Mouse (Mus musculus) hindbrain, embryonic 16.5 days (tissue): ENCODE measurements around the gene Srd5a1. TPM values are rescaled to one million over a fixed set of nuclear protein-coding genes. Genes with fewer than 3 reads are reported as not detected.
"Not testable (repeated sequence)": the region's sequence is repeated elsewhere in the genome, so short reads cannot be mapped to it uniquely, and the experiment has no call there.

Experiments
- ATAC-seq: fragments of 200-750 bp; cut with Nextera tagmentation; 2 replicates; pipeline ENCODE4 v1.8.0; 2017; ENCODE audit warnings: moderate TSS enrichment, moderate library complexity
- H3K27ac ChIP-seq: fragments of 300-500 bp; sonication (generic); 2 replicates; pipeline ENCODE4 v1.5.1; 2014; ENCODE audit warnings: low read depth, mild to moderate bottlenecking, control low read depth, low read length, moderate library complexity
- H3K27me3 ChIP-seq: fragments of 300-500 bp; sonication (generic); replicated peaks from 2 replicates; pipeline ENCODE4 v1.6.1; 2014; ENCODE audit warnings: low read length; ENCODE audit not compliant: control insufficient read depth, insufficient read depth
- H3K36me3 ChIP-seq: fragments of 300-500 bp; sonication (generic); 2 replicates; pipeline ENCODE4 v1.6.1; 2014; ENCODE audit warnings: mild to moderate bottlenecking, low read length, moderate library complexity, mixed read lengths; ENCODE audit not compliant: control insufficient read depth, insufficient read depth
- H3K4me1 ChIP-seq: fragments of 300-500 bp; sonication (generic); 2 replicates; pipeline ENCODE4 v1.6.1; 2014; ENCODE audit warnings: low read depth, low read length; ENCODE audit not compliant: control insufficient read depth, insufficient read depth
- H3K4me2 ChIP-seq: fragments of 300-500 bp; sonication (generic); 2 replicates; pipeline ENCODE4 v1.6.1; 2014; ENCODE audit warnings: mild to moderate bottlenecking, low read length, control low read depth, moderate library complexity
- H3K4me3 ChIP-seq: fragments of 300-500 bp; sonication (generic); 2 replicates; pipeline ENCODE4 v1.5.1; 2014; ENCODE audit warnings: mild to moderate bottlenecking, low read length, control low read depth, moderate library complexity
- H3K9ac ChIP-seq: fragments of 300-500 bp; sonication (generic); 2 replicates; pipeline ENCODE4 v1.6.1; 2014; ENCODE audit warnings: low read depth, mild to moderate bottlenecking, control low read depth, low read length, moderate library complexity
- H3K9me3 ChIP-seq: fragments of 300-500 bp; sonication (generic); 2 replicates; pipeline ENCODE4 v1.6.1; 2014; ENCODE audit warnings: mild to moderate bottlenecking, low read length, moderate library complexity; ENCODE audit not compliant: control insufficient read depth
- WGBS: fragments of 180-500 bp; shearing (Covaris S2); extraction: QIAGEN DNeasy Blood & Tissue Kit; methylation state at CpG from one replicate; pipeline ENCODE4 v1.1.7; 2014; 5-methylcytosine and 5-hydroxymethylcytosine counted together
- polyA plus RNA-seq: library from polyadenylated mRNA; unstranded; fragments of >200 nt; fragmentation: Nextera tagmentation; extraction: Ambion mirVana; gene quantifications from 2 replicates; pipeline ENCODE4 v1.2.1, GENCODE M21; 2015

The Srd5a1 gene
- polyA plus RNA-seq, 1 experiment from 2014 or later = 39.2 TPM

DNA sequence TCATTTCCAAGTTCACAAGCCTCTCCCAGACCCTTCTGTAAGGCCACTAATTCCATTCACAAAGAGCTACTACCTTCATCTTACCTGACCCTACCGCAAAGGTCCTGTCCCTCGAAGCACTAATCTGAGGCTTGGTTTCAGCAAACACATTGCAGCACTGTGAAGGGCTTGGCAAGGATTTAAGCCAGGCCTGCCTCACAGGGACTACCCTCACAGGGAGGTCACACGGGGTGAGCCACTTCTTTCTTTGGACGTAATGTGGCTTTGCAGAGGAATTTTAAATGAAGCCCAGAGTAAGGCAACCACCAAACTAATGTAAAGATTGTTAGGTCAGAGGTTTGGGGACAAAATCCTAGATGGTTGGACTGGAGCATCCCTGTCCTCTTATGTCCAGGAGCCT, 29.3 kb upstream of the Srd5a1 start:
- 91% methylated on average over 4 of the region's 4 CpGs for WGBS
- Histone ChIP-seq H3K36me3 (peaks cover 15% of the 10 kb centered on the region), H3K27me3 (no peaks in the 10 kb centered on the region), H3K9ac (no peak overlapping the region), H3K4me3 (no peak overlapping the region), H3K9me3 (no peaks in the 10 kb centered on the region), H3K4me1 (no peaks in the 10 kb centered on the region), H3K27ac (no peak overlapping the region), H3K4me2 (no peak overlapping the region)
- no peak for ATAC-seq

DNA sequence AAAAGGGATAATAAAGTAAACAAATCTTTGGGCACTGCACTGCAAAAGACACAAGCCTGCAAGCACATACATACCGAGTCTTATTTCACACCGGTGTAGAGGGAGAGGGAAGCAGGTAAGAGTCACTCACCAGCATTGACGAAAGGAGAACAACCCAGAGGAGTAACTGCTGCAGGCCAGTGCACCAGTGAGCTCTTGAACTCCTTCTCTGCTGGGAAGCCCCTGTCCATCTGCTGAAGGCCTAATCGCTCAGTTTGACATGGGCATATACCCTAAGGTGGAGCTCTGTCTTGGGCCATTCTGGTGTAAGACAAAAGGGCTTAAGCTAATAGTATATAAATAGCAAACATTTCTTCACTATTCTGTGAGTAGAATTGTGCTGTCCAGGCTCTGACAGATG, 28.9 kb upstream of the Srd5a1 start:
- Histone ChIP-seq H3K27ac (no peak overlapping the region), H3K4me2 (no peak overlapping the region), H3K4me3 (no peak overlapping the region), H3K36me3 (peaks cover 19% of the 10 kb centered on the region), H3K4me1 (no peaks in the 10 kb centered on the region), H3K27me3 (no peaks in the 10 kb centered on the region), H3K9ac (no peak overlapping the region), H3K9me3 (no peaks in the 10 kb centered on the region)
- WGBS = 97% methylated on average over 4 of the region's 4 CpGs
- no peak for ATAC-seq

DNA sequence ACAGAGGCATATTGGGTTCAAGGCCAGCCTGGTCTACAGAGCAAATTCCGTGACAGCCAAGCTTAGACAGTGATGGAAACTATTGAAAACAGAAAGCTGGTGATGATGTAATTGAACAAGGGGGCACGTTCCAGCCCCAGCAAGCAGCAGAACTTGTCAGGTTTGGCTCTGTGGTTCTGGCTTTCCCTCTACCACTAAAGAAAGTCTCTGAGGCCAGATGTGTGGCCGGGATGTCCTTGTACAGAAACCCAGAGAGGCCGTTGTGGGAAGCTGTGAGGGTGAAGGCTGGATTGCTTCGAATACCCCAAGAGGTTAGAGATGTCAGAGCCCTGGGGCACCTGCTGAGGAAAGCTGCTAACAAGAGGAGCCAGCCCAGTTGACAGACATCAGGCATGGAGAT, 28.0 kb upstream of the Srd5a1 start:
- WGBS = 87% methylated on average over 5 of the region's 5 CpGs
- Histone ChIP-seq H3K27ac (no peak overlapping the region), H3K36me3 (peaks cover 26% of the 10 kb centered on the region), H3K4me1 (no peaks in the 10 kb centered on the region), H3K27me3 (no peaks in the 10 kb centered on the region), H3K4me2 (no peak overlapping the region), H3K9me3 (no peaks in the 10 kb centered on the region), H3K9ac (no peak overlapping the region), H3K4me3 (no peak overlapping the region)
- ATAC-seq = no peak

DNA sequence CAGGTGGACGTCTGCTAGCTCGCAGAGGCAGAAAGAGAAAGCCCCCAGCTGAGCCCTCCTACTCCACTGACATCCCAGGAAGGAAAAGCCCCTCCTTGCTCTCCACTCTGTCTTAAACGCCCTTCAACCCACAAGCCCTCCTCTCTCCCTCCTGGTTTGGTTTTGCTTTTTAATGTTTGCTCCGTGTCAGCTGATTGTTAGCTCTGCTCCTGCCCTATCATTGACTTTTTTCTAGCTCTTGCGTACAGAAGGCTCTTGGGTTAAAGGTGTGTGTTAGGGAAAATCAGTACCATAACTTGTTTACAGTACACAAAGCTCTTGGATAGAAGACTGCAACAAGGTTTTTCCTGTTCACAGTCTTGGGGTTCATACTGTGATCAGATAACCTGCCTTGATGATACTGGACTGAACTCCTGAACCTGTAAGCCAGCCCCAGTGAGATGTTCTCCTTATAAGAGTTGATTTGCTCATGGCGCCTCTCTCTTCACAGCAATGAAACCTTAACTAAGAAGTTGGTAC, 26.9 kb upstream of the Srd5a1 start:
- Histone ChIP-seq H3K9me3 (no peaks in the 10 kb centered on the region), H3K4me3 (no peak overlapping the region), H3K27ac (no peak overlapping the region), H3K36me3 (peaks cover 37% of the 10 kb centered on the region), H3K27me3 (no peaks in the 10 kb centered on the region), H3K4me1 (no peaks in the 10 kb centered on the region), H3K4me2 (no peak overlapping the region), H3K9ac (no peak overlapping the region)
- no peak for ATAC-seq
- 90% methylated on average over 6 of the region's 6 CpGs for WGBS

DNA sequence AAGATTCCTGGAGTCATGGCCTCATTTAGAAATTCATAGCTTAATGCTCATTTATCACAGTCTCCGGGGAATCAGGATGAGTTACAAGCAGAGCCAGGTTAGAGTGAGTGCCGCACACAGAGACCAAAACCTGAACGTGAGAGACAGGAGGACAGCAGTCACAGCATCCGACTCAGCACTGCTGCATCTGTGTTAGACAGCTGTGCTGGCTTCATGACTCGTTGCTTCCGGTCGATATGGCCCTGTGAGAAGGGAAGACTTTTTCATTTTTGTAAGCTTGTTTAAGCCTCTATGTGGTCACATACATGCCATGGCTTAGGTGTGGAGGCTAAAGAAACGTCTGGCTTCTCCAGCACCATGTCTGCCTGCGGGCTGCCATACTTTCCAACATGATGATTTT, 26.4 kb upstream of the Srd5a1 start:
- H3K36me3 ChIP-seq = peaks cover 38% of the 10 kb centered on the region
- no peak overlapping the region for H3K27ac ChIP-seq
- WGBS = 90% methylated on average over 9 of the region's 9 CpGs
- no peak overlapping the region for H3K9ac ChIP-seq
- ATAC-seq = no peak
- no peaks in the 10 kb centered on the region for H3K9me3 ChIP-seq
- H3K4me1 ChIP-seq = no peaks in the 10 kb centered on the region
- no peak overlapping the region for H3K4me3 ChIP-seq
- no peaks in the 10 kb centered on the region for H3K27me3 ChIP-seq
- no peak overlapping the region for H3K4me2 ChIP-seq

DNA sequence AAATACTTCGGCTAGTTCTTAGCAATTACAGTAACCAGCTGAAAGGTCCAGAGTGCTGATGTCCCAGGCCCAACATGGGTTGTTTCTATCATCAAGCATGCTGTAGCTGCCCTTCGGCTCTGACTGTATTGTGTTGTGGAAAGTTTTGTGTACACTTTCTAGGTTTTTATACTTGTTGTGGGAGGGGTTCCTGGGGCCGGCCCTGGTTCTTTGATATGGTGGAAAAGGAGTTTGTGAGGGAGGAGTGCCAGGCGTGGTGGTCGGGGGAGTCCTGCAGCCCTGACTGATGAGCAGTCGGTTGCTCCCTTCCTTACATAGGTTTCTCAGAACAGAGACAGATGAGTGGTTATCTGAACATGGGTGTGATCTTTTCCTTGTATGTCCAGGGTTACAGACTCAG, 25.6 kb upstream of the Srd5a1 start:
- no peak overlapping the region for H3K27ac ChIP-seq
- no peak overlapping the region for H3K4me2 ChIP-seq
- peaks cover 45% of the 10 kb centered on the region for H3K36me3 ChIP-seq
- no peak overlapping the region for H3K4me3 ChIP-seq
- H3K9ac ChIP-seq = no peak overlapping the region
- 90% methylated on average over 6 of the region's 6 CpGs for WGBS
- no peaks in the 10 kb centered on the region for H3K27me3 ChIP-seq
- no peaks in the 10 kb centered on the region for H3K4me1 ChIP-seq
- ATAC-seq = no peak
- H3K9me3 ChIP-seq = no peaks in the 10 kb centered on the region

DNA sequence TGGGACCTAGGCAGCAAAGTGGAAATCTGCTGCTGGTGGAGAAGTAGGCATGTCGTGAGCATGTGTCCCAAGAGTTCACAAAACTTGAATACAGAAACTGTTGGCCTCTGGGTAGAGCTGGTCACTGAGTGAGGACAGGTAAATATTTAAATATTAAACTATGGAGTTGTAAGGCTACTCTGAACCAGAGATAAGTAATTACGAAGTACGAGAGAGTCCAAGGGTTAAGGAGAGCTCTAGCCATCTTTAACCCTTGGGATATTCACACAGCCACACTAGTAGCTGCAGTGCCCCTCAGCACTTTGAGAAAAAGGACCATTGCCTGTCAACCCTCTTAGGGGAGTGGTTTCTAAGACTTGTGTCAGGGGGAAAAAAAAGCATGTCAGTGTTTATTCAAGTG, 25.1 kb upstream of the Srd5a1 start:
- Histone ChIP-seq H3K27ac (no peak overlapping the region), H3K4me2 (no peak overlapping the region), H3K9me3 (no peaks in the 10 kb centered on the region), H3K9ac (no peak overlapping the region), H3K36me3 (peaks cover 49% of the 10 kb centered on the region), H3K27me3 (no peaks in the 10 kb centered on the region), H3K4me3 (no peak overlapping the region), H3K4me1 (no peaks in the 10 kb centered on the region)
- WGBS = 94% methylated on average over 3 of the region's 3 CpGs
- no peak for ATAC-seq

DNA sequence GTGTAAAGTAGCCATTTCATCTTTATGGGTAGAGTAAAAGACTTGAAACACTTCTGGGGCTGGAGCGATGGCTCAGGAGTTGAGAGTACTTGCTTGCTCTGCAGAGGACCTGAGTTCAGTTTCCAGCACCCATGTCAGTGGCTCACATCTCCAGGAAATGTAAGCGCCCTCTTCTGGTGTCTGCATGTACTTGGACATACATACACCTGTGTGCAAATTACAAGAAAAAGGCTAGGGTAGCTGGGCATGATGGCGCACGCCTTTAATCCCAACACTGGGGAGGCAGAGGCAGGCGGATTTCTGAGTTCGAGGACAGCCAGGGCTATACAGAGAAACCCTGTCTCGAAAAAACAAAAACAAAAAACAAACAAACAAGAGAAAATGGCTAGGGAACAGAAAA, 24.6 kb upstream of the Srd5a1 start:
- 97% methylated on average over 7 of the region's 7 CpGs for WGBS
- not testable (repeated sequence) for H3K4me2 ChIP-seq, H3K4me1 ChIP-seq, H3K4me3 ChIP-seq, H3K27me3 ChIP-seq, H3K27ac ChIP-seq, H3K9ac ChIP-seq, ATAC-seq, H3K9me3 ChIP-seq
- peaks cover 54% of the 10 kb centered on the region for H3K36me3 ChIP-seq

DNA sequence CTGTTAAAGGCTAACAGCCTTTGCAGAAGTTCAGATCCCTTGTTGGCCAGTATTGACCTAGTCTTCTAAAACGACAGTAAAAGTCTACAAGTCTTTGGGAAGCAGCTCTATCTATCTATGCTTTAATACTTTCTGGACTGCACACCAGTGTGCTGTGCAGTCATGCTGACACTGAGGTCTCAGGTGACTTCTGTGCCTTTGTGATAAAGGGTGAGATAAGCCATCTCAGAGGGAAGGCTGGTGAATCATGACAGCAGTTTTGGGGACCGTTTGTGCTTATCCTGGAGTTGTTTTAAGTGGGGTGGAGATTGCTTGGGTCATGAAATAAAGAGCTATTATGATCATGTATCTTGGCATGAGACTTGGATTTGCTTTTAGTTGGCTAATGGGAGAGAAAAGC, 22.7 kb upstream of the Srd5a1 start:
- Histone ChIP-seq H3K4me3 (no peak overlapping the region), H3K27me3 (no peaks in the 10 kb centered on the region), H3K9me3 (no peaks in the 10 kb centered on the region), H3K27ac (no peak overlapping the region), H3K9ac (no peak overlapping the region), H3K4me1 (no peaks in the 10 kb centered on the region), H3K36me3 (peaks cover 68% of the 10 kb centered on the region), H3K4me2 (no peak overlapping the region)
- WGBS = 95% methylated on average over 2 of the region's 2 CpGs
- no peak for ATAC-seq

DNA sequence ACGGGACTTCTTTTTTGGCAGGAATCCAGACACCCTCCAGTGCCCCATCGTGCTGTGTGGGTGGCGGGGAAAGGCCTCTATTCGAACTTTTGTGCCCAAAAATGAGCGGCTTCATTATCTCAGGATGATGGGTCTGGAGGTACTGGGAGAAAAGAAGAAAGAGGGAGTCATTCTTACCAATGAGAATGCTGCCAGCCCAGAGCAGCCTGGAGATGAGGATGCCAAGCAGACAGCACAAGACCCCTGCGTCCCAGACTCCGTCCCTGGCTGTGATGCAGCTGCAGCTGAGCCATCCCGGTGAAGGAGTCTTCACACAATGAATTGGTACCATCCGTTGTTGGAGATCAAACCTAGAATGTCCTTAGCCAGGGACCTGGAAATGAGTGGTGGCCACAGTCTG, 22.3 kb upstream of the Srd5a1 start:
- no peak overlapping the region for H3K4me2 ChIP-seq
- no peaks in the 10 kb centered on the region for H3K27me3 ChIP-seq
- H3K9ac ChIP-seq = no peak overlapping the region
- no peak overlapping the region for H3K27ac ChIP-seq
- H3K9me3 ChIP-seq = no peaks in the 10 kb centered on the region
- peaks cover 73% of the 10 kb centered on the region for H3K36me3 ChIP-seq
- ATAC-seq = no peak
- H3K4me3 ChIP-seq = no peak overlapping the region
- H3K4me1 ChIP-seq = no peaks in the 10 kb centered on the region
- WGBS = 74% methylated on average over 9 of the region's 9 CpGs
